ENCODE assay signal across 8 mouse cellular contexts in genomic region chr2:20967101-20967645, GRCm38 (mm10). TPM values are rescaled to one million over a fixed set of nuclear protein-coding genes. Genes with fewer than 3 reads are reported as not detected.
DNase-seq lines count a peak whose midpoint lies in the region; ATAC-seq and TF ChIP-seq lines count a peak whose summit lies in the region.

No protein-coding gene starts in this region.

- H3K4me3 ChIP-seq in embryonic facial prominence, embryonic 15.5 days (replicated peaks): peak overlapping the region; percentile 88
- peak overlapping the region; percentile 89 for H3K4me3 ChIP-seq in heart, postnatal 0 days (ENCODE audit: low read depth, low read length)
- H3K4me3 ChIP-seq in midbrain, embryonic 12.5 days: peak overlapping the region; percentile 99

- H3K27ac ChIP-seq in embryonic facial prominence, embryonic 15.5 days (replicated peaks): peak overlapping the region; percentile 98
- H3K27ac ChIP-seq in heart, postnatal 0 days (ENCODE audit: low read depth): peak overlapping the region; percentile 96
- peak overlapping the region; percentile 99 for H3K27ac ChIP-seq in midbrain, embryonic 12.5 days (replicated peaks)

- no peaks in the 10 kb centered on the region for H3K36me3 ChIP-seq in embryonic facial prominence, embryonic 15.5 days
- H3K36me3 ChIP-seq in heart, postnatal 0 days (replicated peaks; ENCODE audit: control insufficient read depth, insufficient read depth, low read length): no peaks in the 10 kb centered on the region
- H3K36me3 ChIP-seq in midbrain, embryonic 12.5 days: no peaks in the 10 kb centered on the region
- no peaks in the 10 kb centered on the region for H3K36me3 ChIP-seq in splenic B cell, adult 2 months (ENCODE audit: control insufficient read depth, insufficient read depth, low read length, poor library complexity, severe bottlenecking)

- H3K9ac ChIP-seq in embryonic facial prominence, embryonic 15.5 days: peak overlapping the region; percentile 86
- H3K9ac ChIP-seq in heart, postnatal 0 days (replicated peaks; ENCODE audit: low read depth, low read length): peak overlapping the region; percentile 95
- peak overlapping the region; percentile 99 for H3K9ac ChIP-seq in midbrain, embryonic 12.5 days (replicated peaks)

- no peaks in the 10 kb centered on the region for H3K27me3 ChIP-seq in embryonic facial prominence, embryonic 15.5 days
- H3K27me3 ChIP-seq in heart, postnatal 0 days (ENCODE audit: control insufficient read depth, insufficient read depth, low read length): no peaks in the 10 kb centered on the region
- H3K27me3 ChIP-seq in midbrain, embryonic 12.5 days: no peaks in the 10 kb centered on the region
- H3K27me3 ChIP-seq in splenic B cell, adult 2 months (ENCODE audit: control insufficient read depth, insufficient read depth, low read length, poor library complexity, severe bottlenecking): no peaks in the 10 kb centered on the region

- WGBS in embryonic facial prominence, embryonic 15.5 days: 4% methylated on average over 13 of the region's 13 CpGs
- WGBS in heart, postnatal 0 days: 2% methylated on average over 13 of the region's 13 CpGs
- 1% methylated on average over 13 of the region's 13 CpGs for WGBS in midbrain, embryonic 12.5 days

- TF ChIP-seq CTCF in heart, postnatal 0 days (IDR thresholded peaks at IDR 0.05; ENCODE audit: low read depth): no peak

- no peak for ATAC-seq in embryonic facial prominence, embryonic 15.5 days (ENCODE audit: insufficient number of reproducible peaks, low FRiP score, low TSS enrichment, low read depth)
- ATAC-seq in heart, postnatal 0 days (ENCODE audit: insufficient read depth, low read depth): no peak
- ATAC-seq in midbrain, embryonic 12.5 days (ENCODE audit: low FRiP score, low read depth): no peak

- intact Hi-C loops in left cerebral cortex, postnatal 36 days (cut with DNase I): loop anchor here (5.0 kb wide), 3 partner anchors 65 to 220 kb away; no protein-coding TSS in a partner anchor

- peak overlapping the region; percentile 72 for H3K4me2 ChIP-seq in embryonic facial prominence, embryonic 15.5 days (replicated peaks)
- peak overlapping the region; percentile 82 for H3K4me2 ChIP-seq in heart, postnatal 0 days (ENCODE audit: low read depth, low read length)
- peak overlapping the region; percentile 72 for H3K4me2 ChIP-seq in midbrain, embryonic 12.5 days (replicated peaks)

- no peaks in the 10 kb centered on the region for H3K9me3 ChIP-seq in embryonic facial prominence, embryonic 15.5 days (replicated peaks)
- H3K9me3 ChIP-seq in heart, postnatal 0 days (replicated peaks; ENCODE audit: control insufficient read depth, low read length): no peaks in the 10 kb centered on the region
- no peaks in the 10 kb centered on the region for H3K9me3 ChIP-seq in midbrain, embryonic 12.5 days

- H3K4me1 ChIP-seq in embryonic facial prominence, embryonic 15.5 days: peaks cover 27% of the 10 kb centered on the region
- peaks cover 26% of the 10 kb centered on the region for H3K4me1 ChIP-seq in heart, postnatal 0 days (ENCODE audit: control insufficient read depth, insufficient read depth)
- peaks cover 34% of the 10 kb centered on the region for H3K4me1 ChIP-seq in midbrain, embryonic 12.5 days

- DNase-seq in layer of hippocampus, adult 18-20 months (ENCODE audit: low spot score in 2 of 2): peak; percentile 28 to 48
- no peak for DNase-seq in layer of hippocampus, adult 9-10 months (ENCODE audit: low spot score)
- peak; percentile 38 for DNase-seq in adrenal gland, adult 8-10 months
- peak; percentile 75 for DNase-seq in heart, postnatal 0 days (ENCODE audit: low spot score)
- peak; percentile 43 to 50 for DNase-seq in left cerebral cortex, postnatal 36 days (ENCODE audit: low spot score in 2 of 2)
- peak; percentile 22 for DNase-seq in splenic B cell, adult 2 months (ENCODE audit: low read depth, low spot score)

- TF ChIP-seq EP300 in heart, postnatal 0 days (IDR thresholded peaks at IDR 0.05; ENCODE audit: low read depth): no peak

RNA-seq across cellular contexts. Expression of gene Arhgap21, which starts 1.5 kb away (rescaled TPM):
- 100 to 1,000 TPM; 320 to 367 TPM for total RNA-seq in layer of hippocampus, adult 18-20 months (2021)
- total RNA-seq in adrenal gland, adult 8-10 months (2022): 10 to 100 TPM; 68.7 to 89.1 (median 80.5) TPM
- 10.4 and 10.5 TPM in 2 replicates for polyA plus RNA-seq in embryonic facial prominence, embryonic 15.5 days (2015; fragmentation: Nextera tagmentation; extraction: Ambion mirVana)
- 66.7 and 77.3 TPM in 2 replicates for total RNA-seq in heart, postnatal 0 days (2014; rRNA removed; ENCODE audit: low replicate concordance)
- 10.1 and 11.4 TPM in 2 replicates for polyA plus RNA-seq in heart, postnatal 0 days (2015; fragmentation: Nextera tagmentation; extraction: Ambion mirVana)
- total RNA-seq in left cerebral cortex, postnatal 36 days (2021): 100 to 1,000 TPM; 210 to 310 TPM
- polyA plus RNA-seq in midbrain, embryonic 12.5 days (2016; fragmentation: Nextera tagmentation; extraction: Ambion mirVana): 67.8 and 75.0 TPM in 2 replicates
